Mouse (Mus musculus) duodenum, adult 2 months (tissue): Measurements from ENCODE around the gene Hcn2. TPM values are rescaled to one million over a fixed set of nuclear protein-coding genes. Genes with fewer than 3 reads are reported as not detected.

Source experiments
- polyA plus RNA-seq: library from polyadenylated mRNA; depleted of rRNA; stranded (reverse); fragments of >200 nt; gene quantifications from 2 replicates; pipeline ENCODE4 v1.2.3, GENCODE M21; 2012; ENCODE audit warnings: low replicate concordance; rRNA removed

Hcn2 gene
- polyA plus RNA-seq, result 8.5 and 24.2 TPM in 2 replicates

DNA sequence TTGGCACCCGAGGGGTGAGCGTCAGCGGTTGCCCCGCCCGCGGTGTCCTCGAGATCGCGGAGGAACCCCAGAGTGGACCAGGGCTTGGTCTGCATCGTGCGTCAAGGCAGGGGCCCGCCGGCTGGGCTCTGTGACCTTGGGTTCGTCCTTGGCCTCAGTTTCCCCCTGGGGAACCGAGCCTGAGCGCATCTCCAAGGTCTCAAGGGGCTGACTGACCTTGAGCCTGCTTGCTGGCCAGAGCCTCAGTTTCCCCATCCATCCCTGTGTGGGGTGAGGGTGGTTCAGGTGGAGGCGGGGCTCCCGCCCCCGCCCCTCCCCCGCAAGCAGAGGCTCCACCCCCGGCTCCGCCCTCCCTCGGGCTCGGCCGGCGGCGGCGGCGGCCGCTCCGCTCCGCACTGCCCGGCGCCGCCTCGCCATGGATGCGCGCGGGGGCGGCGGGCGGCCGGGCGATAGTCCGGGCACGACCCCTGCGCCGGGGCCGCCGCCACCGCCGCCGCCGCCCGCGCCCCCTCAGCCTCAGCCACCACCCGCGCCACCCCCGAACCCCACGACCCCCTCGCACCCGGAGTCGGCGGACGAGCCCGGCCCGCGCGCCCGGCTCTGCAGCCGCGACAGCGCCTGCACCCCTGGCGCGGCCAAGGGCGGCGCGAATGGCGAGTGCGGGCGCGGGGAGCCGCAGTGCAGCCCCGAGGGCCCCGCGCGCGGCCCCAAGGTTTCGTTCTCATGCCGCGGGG, at the start of gene Hcn2:
Gene Hcn2 (plus strand): TSS at position 381 of the 734 bp plus-strand sequence.

DNA sequence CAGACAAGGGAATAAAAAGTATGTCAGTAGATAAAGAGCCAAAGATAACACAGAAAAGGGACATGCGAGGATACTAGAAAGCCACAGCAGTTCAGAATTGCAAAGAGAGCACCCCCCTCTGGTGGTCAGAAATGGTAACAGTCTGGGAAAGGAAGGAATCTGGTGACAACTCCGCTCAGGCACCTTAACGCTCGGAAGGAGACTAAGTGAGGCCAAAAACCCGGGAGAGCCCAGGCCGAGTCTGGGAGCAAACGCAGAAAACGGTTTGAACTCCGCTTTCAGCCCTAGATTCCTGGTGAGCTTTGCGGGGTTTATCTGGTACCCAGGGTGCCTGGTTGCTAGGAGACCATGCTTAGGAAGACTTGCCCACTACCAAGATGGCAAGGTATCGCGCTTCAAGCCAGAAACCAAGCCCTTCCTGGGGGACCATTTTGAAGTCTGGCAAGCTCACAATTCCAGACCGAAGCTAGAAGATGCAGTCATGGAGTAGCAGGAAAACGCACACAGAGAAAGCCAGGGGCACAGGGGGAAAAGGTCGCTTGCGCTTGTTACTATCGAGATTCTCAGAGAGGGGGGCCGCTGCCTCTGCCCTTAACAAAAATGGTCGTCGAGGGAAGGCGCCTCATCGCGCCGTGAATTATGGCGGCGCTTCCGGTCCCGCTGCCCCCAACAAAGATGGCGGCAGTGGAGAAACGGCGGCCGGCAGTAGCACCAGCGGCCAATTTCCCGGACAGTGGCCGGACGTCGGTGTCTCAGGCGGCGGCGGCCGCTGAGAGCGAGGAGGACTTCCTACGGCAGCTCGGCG, 47.5 kb upstream of the Hcn2 start, which contains the start of gene Tpgs1:
Gene Tpgs1 (plus strand): TSS at position 599 of the 805 bp plus-strand sequence.

DNA sequence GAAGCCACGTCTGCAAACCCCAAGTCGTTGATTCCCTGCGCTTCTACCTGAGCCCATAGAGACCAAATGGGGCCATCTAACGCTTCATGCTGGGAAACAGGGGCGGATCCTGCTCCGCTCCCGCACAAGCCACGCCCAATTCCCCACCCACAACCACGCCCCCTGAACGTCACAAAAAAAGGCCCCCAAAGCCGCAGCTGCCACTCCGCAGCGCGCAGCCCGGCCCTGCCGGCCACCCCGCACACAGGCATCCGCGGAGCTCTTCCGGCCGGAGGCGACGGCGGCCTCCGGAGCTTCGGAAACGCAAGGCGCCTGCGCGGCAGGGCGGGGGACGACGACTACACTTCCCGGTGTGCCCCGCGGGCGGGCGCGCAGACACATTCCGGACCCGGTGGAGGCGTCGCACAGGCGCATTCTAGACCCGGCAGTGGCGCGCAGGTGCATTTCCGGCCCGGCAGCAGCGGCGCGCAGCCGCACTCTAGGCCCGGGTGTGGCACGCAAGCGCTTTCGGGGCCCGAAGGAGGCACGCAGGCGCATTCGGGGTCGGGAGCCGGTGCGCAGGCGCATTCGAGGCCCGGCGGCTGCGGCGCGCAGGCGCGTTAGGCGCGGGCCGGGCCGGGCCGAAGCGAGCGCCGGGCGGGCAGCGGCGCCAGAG, 34.7 kb upstream of the Hcn2 start, which contains the start of gene Cdc34:
Gene Cdc34 (plus strand): TSS at position 605 of the 655 bp plus-strand sequence.

DNA sequence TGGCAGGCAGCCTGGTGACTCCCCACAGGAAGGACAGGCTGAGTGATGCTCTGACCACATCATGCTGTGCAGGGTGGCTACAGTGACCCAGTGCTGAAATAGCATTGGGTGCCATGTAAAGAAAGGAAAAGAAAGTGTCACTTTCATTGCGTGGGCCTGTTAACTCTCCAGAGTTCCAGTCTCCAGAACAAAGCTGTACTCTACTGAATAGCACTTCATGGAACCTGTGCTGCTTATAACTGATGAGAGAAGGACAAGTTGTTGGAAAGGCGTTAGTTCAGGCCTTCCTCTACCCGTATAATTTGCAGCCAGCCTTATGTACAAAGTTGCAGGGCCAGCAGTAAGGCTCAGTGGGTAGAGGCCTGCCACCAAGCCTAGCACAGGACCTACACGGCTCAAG, 27.7 kb upstream of the Hcn2 start, which contains the start of gene Gzmm:
Gene Gzmm (plus strand): TSS at position 301 of the 400 bp plus-strand sequence.

DNA sequence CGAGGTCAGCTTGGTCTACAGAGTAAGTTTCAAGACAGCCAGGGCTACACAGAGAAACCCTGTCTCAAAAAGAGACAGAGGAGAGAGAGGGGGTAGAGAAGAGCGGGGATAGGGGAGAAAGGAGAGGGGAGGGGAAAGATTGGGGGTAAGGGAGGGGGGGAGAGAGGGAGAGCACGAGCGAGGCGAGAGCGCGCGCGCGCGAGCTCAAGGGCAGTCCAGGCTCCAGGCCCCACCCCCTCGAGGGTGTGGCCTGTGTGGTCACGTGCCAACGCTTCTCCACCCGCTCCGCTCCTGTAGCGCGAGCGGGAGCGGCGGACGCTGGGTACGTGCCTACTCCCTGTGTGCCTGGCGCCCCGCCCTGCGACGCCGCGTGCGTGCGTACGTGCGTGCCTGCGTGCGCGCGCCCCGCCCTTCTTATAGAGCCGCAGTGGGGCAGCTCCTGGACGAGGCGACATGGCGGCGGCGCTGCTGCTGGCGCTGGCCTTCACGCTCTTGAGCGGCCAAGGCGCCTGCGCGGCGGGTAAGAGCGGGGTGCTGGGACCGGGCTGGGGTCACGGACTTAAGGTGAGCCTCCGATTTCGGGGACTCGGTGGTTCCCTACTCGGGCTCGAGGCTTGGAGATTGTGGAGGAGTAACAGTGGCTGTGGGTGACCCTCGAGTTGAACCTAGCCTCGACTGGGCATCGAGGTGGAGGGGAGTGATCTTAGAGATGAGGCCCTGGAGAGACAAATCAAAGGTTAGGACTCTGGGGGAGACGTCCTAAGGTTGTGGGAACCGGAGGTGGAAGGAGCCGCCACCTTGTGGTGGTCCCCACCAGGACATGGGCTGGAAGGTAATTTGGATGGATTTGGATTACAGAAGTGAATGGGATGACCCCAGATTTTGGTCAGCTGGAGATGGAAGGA, 12.1 kb upstream of the Hcn2 start, which contains the start of gene Bsg:
Gene Bsg (plus strand): TSS at position 427 of the 905 bp plus-strand sequence.

DNA sequence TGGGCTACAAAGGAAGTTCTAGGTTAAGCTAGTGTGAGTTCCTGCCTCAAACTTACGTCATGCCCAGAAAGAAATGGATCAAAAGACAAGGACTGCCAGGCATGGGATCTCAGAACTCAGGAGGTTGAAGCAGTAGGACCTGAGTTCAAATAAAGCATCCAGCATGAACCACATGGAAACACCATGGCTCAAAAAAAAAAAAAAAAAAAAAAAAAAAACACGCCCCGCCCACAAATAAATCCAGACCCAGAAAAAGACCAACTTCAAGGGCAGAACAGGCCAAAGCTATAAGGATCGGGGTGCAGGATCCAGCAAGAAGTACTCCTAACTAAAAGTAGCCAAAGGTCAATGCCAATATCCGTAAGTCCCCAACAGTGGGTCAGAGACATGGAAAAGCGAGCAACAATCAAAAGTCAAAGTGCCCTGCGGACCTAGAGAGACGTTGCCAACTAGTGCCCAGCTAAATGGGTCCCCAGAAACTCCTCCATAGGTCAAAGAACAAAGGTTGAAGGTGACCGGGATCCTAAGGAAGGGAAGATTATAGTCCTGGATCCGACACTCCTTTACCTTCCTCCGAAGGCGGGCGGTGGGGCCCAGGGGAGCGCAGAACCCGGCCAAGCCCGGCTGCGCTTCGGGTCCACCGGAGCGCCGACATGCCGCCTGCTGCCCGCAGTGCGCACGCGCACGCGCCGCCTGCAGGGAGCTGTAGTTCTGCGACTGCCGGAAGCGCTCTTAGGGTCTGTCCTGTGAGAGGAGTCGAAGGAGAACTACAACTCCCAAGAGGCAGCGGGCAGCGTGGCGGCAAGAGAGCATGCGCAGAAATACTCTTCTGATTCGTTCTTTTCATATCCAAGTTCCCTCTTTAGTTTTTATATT, 29.7 kb downstream of the Hcn2 start, which contains the start of gene Polrmt:
Gene Polrmt (minus strand): TSS at position 684 of the 876 bp plus-strand sequence.

DNA sequence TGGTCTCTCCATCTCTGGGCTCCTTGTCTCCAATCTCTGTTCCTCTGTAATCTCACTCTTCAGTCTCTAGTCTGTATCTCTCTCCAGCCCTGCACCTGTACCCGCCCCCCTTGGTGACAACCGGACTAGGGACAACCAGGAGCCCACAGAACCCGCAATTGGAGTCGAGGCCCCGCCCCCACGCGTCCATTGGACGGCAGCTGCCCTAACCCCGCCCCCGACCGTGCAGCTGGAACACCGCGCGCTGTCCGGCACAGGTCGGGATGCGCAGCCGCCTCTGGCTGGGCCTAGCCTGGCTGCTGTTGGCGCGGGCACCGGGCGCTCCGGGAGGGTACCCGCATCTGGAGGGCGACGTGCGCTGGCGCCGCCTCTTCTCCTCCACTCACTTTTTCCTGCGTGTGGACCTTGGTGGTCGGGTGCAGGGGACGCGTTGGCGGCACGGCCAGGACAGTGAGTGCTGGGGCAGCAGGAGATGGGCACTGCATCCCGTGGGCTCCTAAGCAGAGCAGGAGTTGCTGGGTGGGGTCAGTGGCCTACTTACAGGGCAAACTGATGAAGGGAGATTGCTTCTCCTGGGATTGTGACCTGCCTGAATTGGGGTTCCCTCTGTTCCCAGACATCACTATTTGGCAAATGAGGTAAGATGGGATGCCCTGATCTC, 38.6 kb downstream of the Hcn2 start, which contains the start of gene Fgf22:
Gene Fgf22 (plus strand): TSS at position 221 of the 661 bp plus-strand sequence.

DNA sequence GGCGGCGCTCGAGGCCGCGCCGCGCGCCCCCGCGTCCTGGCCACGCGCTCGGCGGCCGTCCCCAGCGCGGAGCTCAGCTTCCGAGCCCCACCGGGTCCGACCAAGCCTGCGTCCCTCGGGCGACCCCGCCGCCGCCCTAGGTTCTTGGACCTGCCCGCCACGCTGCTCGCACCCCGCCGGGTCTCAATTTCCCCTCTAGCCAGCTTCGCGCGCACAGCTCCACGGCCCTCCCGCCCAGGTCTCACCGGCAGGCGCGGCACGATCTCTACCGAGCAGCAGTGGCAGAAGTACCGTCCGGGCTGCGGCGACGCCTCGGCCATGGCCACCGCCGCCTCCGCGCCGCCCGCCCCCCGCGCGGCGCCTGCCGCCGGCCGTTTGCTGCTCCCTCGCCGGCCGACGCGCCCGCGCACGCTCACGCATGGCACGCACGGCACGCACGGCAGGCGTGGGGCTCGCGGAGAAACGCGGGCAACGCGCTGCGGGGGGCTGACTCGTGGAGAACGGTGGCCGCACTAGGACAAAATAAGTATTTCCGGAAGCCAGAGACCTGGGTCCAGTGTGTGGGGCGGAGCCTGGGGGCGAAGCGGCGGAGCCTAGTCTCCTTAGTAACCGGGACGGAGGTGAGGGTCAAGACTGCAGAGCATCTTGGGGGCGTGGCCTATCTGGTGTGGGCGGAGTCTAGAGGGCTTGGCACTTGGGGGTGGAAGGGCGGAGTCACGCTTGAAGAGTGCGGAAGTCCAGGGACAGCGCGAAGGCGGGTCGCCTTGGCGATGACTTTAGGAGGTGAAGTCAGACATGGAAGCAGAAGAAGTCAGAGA, 50.3 kb downstream of the Hcn2 start, which contains the start of gene Rnf126:
Gene Rnf126 (minus strand): TSS at position 445 of the 818 bp plus-strand sequence.

DNA sequence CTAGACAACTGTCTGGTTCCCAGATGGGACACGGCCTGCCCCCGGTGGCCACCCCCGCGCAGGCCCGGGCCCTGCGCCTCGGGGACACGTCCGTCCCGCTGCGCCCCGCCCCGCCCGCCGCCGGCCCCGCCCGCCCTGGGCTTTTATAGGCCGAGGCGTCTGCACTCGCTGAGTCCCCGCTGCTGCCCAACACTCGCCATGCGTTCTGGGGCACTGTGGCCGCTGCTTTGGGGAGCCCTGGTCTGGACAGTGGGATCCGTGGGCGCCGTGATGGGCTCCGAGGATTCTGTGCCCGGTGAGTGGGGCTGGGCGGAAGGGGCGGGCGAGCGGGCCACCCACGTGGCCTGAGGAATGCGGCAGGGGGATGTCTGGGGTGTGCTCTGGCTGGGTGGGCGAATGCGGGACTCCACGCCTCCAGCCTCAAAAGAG, 60.7 kb downstream of the Hcn2 start, which contains the start of gene Fstl3:
Gene Fstl3 (plus strand): TSS at position 170 of the 429 bp plus-strand sequence.

Other genes starting within 250 kb of the Hcn2 start
- not detected in 2 replicates for gene Vmn2r83, start 247.9 kb upstream of the Hcn2 start, polyA plus RNA-seq
- gene Plpp2, start 182.8 kb upstream of the Hcn2 start, polyA plus RNA-seq, result 227 and 464 TPM in 2 replicates
- 87.0 and 107 TPM in 2 replicates for gene Mier2, start 161.4 kb upstream of the Hcn2 start, polyA plus RNA-seq
- not detected in 2 replicates for gene Theg, start 129.3 kb upstream of the Hcn2 start, polyA plus RNA-seq
- 0.84 and 1.1 TPM in 2 replicates for gene C2cd4c, start 102.6 kb upstream of the Hcn2 start, polyA plus RNA-seq
- 1.3 and 2.5 TPM in 2 replicates for gene Shc2, start 78.7 kb upstream of the Hcn2 start, polyA plus RNA-seq
- not detected in 2 replicates for gene Odf3l2, start 70.9 kb upstream of the Hcn2 start, polyA plus RNA-seq
- gene Madcam1, start 52.1 kb upstream of the Hcn2 start, polyA plus RNA-seq, result 6.5 and 9.9 TPM in 2 replicates
- 80.2 and 108 TPM in 2 replicates for gene Tpgs1, start 47.3 kb upstream of the Hcn2 start, polyA plus RNA-seq
- gene Cdc34, start 34.4 kb upstream of the Hcn2 start, polyA plus RNA-seq, result 199 and 293 TPM in 2 replicates
- gene Gzmm, start 27.6 kb upstream of the Hcn2 start, polyA plus RNA-seq, result 0.37 TPM in 1 of 2 replicates, not detected in the other
- 528 and 1,060 TPM in 2 replicates for gene Bsg, start 12.1 kb upstream of the Hcn2 start, polyA plus RNA-seq
- gene Polrmt, start 29.9 kb downstream of the Hcn2 start, polyA plus RNA-seq, result 47.7 and 62.9 TPM in 2 replicates
- not detected in 2 replicates for gene Fgf22, start 38.4 kb downstream of the Hcn2 start, polyA plus RNA-seq
- gene Rnf126, start 50.3 kb downstream of the Hcn2 start, polyA plus RNA-seq, result 161 and 229 TPM in 2 replicates
- 11.5 and 11.9 TPM in 2 replicates for gene Fstl3, start 60.6 kb downstream of the Hcn2 start, polyA plus RNA-seq
- gene Prss57, start 74.3 kb downstream of the Hcn2 start, polyA plus RNA-seq, result 0.27 and 0.59 TPM in 2 replicates
- 17.2 and 27.7 TPM in 2 replicates for gene Palm, start 76.9 kb downstream of the Hcn2 start, polyA plus RNA-seq
- 97.3 and 216 TPM in 2 replicates for gene Misp, start 104.4 kb downstream of the Hcn2 start, polyA plus RNA-seq
- gene Ptbp1, start 137.8 kb downstream of the Hcn2 start, polyA plus RNA-seq, result 156 and 209 TPM in 2 replicates
- 3.8 and 5.3 TPM in 2 replicates for gene Prtn3, start 157.8 kb downstream of the Hcn2 start, polyA plus RNA-seq
- gene Plppr3, start 158.0 kb downstream of the Hcn2 start, polyA plus RNA-seq, result 6.1 and 11.4 TPM in 2 replicates
- gene Elane, start 169.6 kb downstream of the Hcn2 start, polyA plus RNA-seq, result not detected in 2 replicates
- 12.8 and 564 TPM in 2 replicates for gene Cfd, start 174.2 kb downstream of the Hcn2 start, polyA plus RNA-seq
- 44.8 and 49.2 TPM in 2 replicates for gene Med16, start 192.3 kb downstream of the Hcn2 start, polyA plus RNA-seq
- not detected in 2 replicates for gene Gm26602, start 194.2 kb downstream of the Hcn2 start, polyA plus RNA-seq
- 5.1 and 5.6 TPM in 2 replicates for gene Kiss1r, start 200.3 kb downstream of the Hcn2 start, polyA plus RNA-seq
- gene R3hdm4, start 204.6 kb downstream of the Hcn2 start, polyA plus RNA-seq, result 102 and 133 TPM in 2 replicates
- gene Arid3a, start 210.4 kb downstream of the Hcn2 start, polyA plus RNA-seq, result 8.1 and 9.4 TPM in 2 replicates
- gene Wdr18, start 243.5 kb downstream of the Hcn2 start, polyA plus RNA-seq, result 32.5 and 36.7 TPM in 2 replicates